Mouse (Mus musculus): ENCODE results near the gene Rbbp4.

GRCm38 (mm10) chr4:129292831-129293230, 42.3 kb downstream of the Rbbp4 start:
- no peak for TF ChIP-seq USF2 (IDR thresholded peaks at IDR 0.05; ENCODE audit: borderline replicate concordance in 1 of 2, insufficient read depth in 1 of 2, low read depth in 1 of 2, low read length in 2 of 2)
- TF ChIP-seq CTCF (IDR thresholded peaks at IDR 0.05 in 2 of 3, conservative IDR thresholded peaks at IDR 0.05 in 1 of 3; ENCODE audit: control insufficient read depth in 1 of 3, insufficient read depth in 1 of 3, low read depth in 2 of 3, low read length in 3 of 3, poor library complexity in 1 of 3, severe bottlenecking in 1 of 3), result no peak
- TF ChIP-seq EP300 (IDR thresholded peaks at IDR 0.05; ENCODE audit: low read depth in 1 of 2, low read length in 2 of 2), result no peak
- TF ChIP-seq GABPA (IDR thresholded peaks at IDR 0.05; ENCODE audit: low read depth, low read length), result no peak
- TF ChIP-seq POLR2A (IDR thresholded peaks at IDR 0.05; ENCODE audit: control insufficient read depth in 1 of 2, insufficient read depth in 1 of 2, low read depth in 1 of 2, low read length in 2 of 2, poor library complexity in 1 of 2), result no peak
- TF ChIP-seq UBTF (IDR thresholded peaks at IDR 0.05; ENCODE audit: borderline replicate concordance, insufficient read depth, low read depth, low read length), result no peak
- TF ChIP-seq CHD2 (IDR thresholded peaks at IDR 0.05; ENCODE audit: low read length), result no peak
- TF ChIP-seq MYC (IDR thresholded peaks at IDR 0.05; ENCODE audit: low read depth, low read length), result no peak

Measured in MEL (cell line).